Mouse (Mus musculus) liver, postnatal 0 days (tissue): ENCODE data around the gene Adam19. TPM values are rescaled to one million over a fixed set of nuclear protein-coding genes. Genes with fewer than 3 reads are reported as not detected.
A peak's percentile ranks its signal among the peaks of the same experiment; 100 is the strongest.

Experiments used
- ATAC-seq: fragments of 200-750 bp; cut with Nextera tagmentation; 2 replicates; pipeline ENCODE4 v1.8.0; 2017; ENCODE audit warnings: mild to moderate bottlenecking, moderate library complexity
- DNase-seq: peaks from one replicate; pipeline ENCODE4 v3.0.0-alpha.2; 2016
- H3K27ac ChIP-seq: fragments of 300-500 bp; sonication (generic); 2 replicates; pipeline ENCODE4 v1.5.1; 2014; ENCODE audit warnings: antibody characterized with exemption, moderate library complexity, mild to moderate bottlenecking, low read depth
- H3K27me3 ChIP-seq: fragments of 300-500 bp; sonication (generic); 2 replicates; pipeline ENCODE4 v1.6.1; 2014; ENCODE audit warnings: low read length, control low read depth, mixed read lengths; ENCODE audit not compliant: insufficient read depth
- H3K36me3 ChIP-seq: fragments of 300-500 bp; sonication (generic); replicated peaks from 2 replicates; pipeline ENCODE4 v1.6.1; 2014; ENCODE audit warnings: mild to moderate bottlenecking, control low read depth, low read length, moderate library complexity, mixed read lengths; ENCODE audit not compliant: insufficient read depth
- H3K4me1 ChIP-seq: fragments of 300-500 bp; sonication (generic); 2 replicates; pipeline ENCODE4 v1.6.1; 2014; ENCODE audit warnings: antibody characterized with exemption, mild to moderate bottlenecking, control low read depth; ENCODE audit not compliant: insufficient read depth
- H3K4me2 ChIP-seq: fragments of 300-500 bp; sonication (generic); 2 replicates; pipeline ENCODE4 v1.6.1; 2014; ENCODE audit warnings: low read depth, mild to moderate bottlenecking, low read length, moderate library complexity, mixed read lengths
- H3K4me3 ChIP-seq: fragments of 300-500 bp; sonication (generic); 2 replicates; pipeline ENCODE4 v1.5.1; 2014; ENCODE audit warnings: low read depth, low read length
- H3K9ac ChIP-seq: fragments of 300-500 bp; sonication (generic); replicated peaks from 2 replicates; pipeline ENCODE4 v1.6.1; 2014; ENCODE audit warnings: mild to moderate bottlenecking, moderate library complexity
- H3K9me3 ChIP-seq: fragments of 300-500 bp; sonication (generic); 2 replicates; pipeline ENCODE4 v1.6.1; 2016; ENCODE audit warnings: mild to moderate bottlenecking, control low read depth, low read length, mixed read lengths
- CTCF ChIP-seq: sonication (generic); IDR thresholded peaks from 2 replicates; pipeline ENCODE4 v1.5.1; 2016; ENCODE audit warnings: antibody characterized with exemption, low read depth
- EP300 ChIP-seq: IDR thresholded peaks from 2 replicates; pipeline ENCODE4 v1.6.1; 2016; ENCODE audit warnings: antibody characterized with exemption, low read depth, mild to moderate bottlenecking
- WGBS: fragments of 180-500 bp; shearing (Covaris S2); extraction: QIAGEN DNeasy Blood & Tissue Kit; methylation state at CpG from one replicate; pipeline ENCODE4 v1.1.7; 2014; ENCODE audit not compliant: insufficient replicate concordance; 5-methylcytosine and 5-hydroxymethylcytosine counted together
- polyA plus RNA-seq: library from polyadenylated mRNA; unstranded; fragments of >200 nt; fragmentation: Nextera tagmentation; extraction: Ambion mirVana; gene quantifications from 2 replicates; pipeline ENCODE4 v1.2.1, GENCODE M21; 2015

Gene Adam19
- polyA plus RNA-seq, 1 experiment from 2014 or later = 1.0 TPM

GRCm38 (mm10) chr11:46070789-46071188, 15.0 kb downstream of the Adam19 start:
- DNase-seq (no peak), ATAC-seq (no peak)
- Histone ChIP-seq H3K9me3 (no peaks in the 10 kb centered on the region), H3K27me3 (no peaks in the 10 kb centered on the region), H3K4me3 (no peak overlapping the region), H3K36me3 (no peaks in the 10 kb centered on the region), H3K9ac (no peak overlapping the region), H3K4me2 (no peak overlapping the region), H3K27ac (no peak overlapping the region), H3K4me1 (peaks cover 20% of the 10 kb centered on the region)
- TF ChIP-seq EP300 (no peak), CTCF (peak; percentile 40; the same call in 1 of the 2 replicates)
- WGBS = 57% methylated on average over 8 of the region's 8 CpGs

DNA sequence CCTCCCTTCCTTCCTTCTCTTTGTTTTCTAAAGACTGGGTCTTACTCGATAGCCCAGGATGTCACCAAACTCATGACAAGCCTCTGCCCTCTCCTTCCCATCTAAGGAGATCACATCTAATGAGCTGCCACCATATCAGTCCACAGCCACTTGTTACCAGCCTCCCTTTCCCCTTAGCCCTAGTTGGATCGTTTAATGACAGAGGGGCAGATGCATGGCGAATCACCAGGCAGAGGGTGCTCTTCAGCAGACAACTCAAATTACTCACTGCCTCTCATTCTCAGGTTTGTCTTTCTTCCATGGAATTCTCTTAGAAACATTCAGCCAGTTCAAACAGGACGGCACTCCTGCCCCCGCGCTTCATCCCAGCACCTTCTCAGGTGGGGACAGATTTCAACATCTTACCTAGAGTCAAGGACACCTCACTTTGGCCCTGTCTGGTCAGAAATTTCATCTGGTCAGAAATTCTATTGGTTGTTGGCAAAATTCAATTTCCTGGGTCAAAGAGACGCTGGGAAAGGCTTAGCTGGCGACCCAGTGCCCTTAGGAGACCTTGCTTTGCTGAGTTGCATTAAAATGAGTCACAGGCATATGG, 16.8 kb downstream of the Adam19 start:
- ATAC-seq (no peak), DNase-seq (no peak)
- Histone ChIP-seq H3K36me3 (no peaks in the 10 kb centered on the region; the same call in 1 of the 2 replicates), H3K9ac (no peak overlapping the region), H3K4me3 (no peak overlapping the region), H3K27me3 (no peaks in the 10 kb centered on the region), H3K27ac (peak overlapping the region; percentile 22; the same call in 1 of the 2 replicates), H3K9me3 (no peaks in the 10 kb centered on the region), H3K4me1 (peaks cover 30% of the 10 kb centered on the region), H3K4me2 (no peak overlapping the region)
- WGBS = 68% methylated on average over 8 of the region's 8 CpGs
- no peak for TF ChIP-seq EP300
- TF ChIP-seq CTCF = no peak

GRCm38 (mm10) chr11:46073061-46073849, 17.5 kb downstream of the Adam19 start:
- Histone ChIP-seq H3K27me3 (no peaks in the 10 kb centered on the region), H3K4me2 (no peak overlapping the region), H3K27ac (no peak overlapping the region), H3K36me3 (no peaks in the 10 kb centered on the region; the same call in 1 of the 2 replicates), H3K4me1 (peaks cover 36% of the 10 kb centered on the region), H3K4me3 (no peak overlapping the region), H3K9me3 (no peaks in the 10 kb centered on the region), H3K9ac (no peak overlapping the region)
- TF ChIP-seq CTCF = no peak
- TF ChIP-seq EP300 = no peak
- WGBS = 83% methylated on average over 15 of the region's 15 CpGs
- DNase-seq (no peak), ATAC-seq (no peak)

DNA sequence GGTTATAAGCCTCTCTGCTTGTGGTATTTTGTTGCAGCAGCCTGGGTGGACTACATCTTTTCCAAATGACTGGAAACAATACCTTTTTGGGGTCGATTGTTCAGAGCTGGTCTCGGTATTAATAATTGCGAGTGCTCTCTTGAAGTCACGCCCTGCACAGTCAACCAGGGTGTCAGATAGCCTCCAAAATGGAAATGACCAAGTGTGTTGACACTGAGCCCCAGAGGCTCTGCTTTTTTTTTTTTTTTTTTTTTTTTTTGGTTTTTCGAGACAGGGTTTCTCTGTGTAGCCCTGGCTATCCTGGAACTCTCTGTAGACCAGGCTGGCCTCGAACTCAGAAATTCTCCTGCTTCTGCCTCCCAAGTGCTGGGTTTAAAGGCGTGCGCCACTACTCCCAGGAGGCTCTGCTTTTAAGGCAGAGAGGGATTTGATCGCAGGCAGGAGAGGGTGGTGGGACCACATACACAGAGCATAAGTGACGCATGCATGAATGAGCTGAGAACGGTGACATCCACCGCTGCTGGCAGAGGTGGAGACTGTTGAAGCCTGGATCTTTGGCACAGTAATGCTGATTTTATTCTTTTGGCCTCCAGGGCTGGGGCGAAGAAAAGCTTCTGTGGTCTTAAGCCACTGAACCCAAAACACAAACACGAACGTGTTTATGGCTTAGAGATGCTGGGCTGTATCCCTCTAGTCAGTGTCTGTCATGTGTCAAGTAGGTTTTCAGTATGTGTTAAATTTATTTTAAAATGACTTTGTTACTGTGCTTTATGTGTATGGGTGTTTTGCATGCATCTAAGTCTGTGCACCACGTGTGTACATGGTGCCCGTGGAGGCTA, 18.3 kb downstream of the Adam19 start:
- no peak for TF ChIP-seq CTCF
- no peak for TF ChIP-seq EP300
- no peak overlapping the region for H3K4me3 ChIP-seq
- 88% methylated on average over 17 of the region's 17 CpGs for WGBS
- DNase-seq (no peak), ATAC-seq (no peak)
- H3K27ac ChIP-seq = no peak overlapping the region
- no peak overlapping the region for H3K4me2 ChIP-seq
- H3K9ac ChIP-seq = no peak overlapping the region
- no peaks in the 10 kb centered on the region for H3K9me3 ChIP-seq
- no peaks in the 10 kb centered on the region; the same call in 1 of the 2 replicates for H3K36me3 ChIP-seq
- no peaks in the 10 kb centered on the region for H3K27me3 ChIP-seq
- H3K4me1 ChIP-seq = peaks cover 42% of the 10 kb centered on the region

DNA sequence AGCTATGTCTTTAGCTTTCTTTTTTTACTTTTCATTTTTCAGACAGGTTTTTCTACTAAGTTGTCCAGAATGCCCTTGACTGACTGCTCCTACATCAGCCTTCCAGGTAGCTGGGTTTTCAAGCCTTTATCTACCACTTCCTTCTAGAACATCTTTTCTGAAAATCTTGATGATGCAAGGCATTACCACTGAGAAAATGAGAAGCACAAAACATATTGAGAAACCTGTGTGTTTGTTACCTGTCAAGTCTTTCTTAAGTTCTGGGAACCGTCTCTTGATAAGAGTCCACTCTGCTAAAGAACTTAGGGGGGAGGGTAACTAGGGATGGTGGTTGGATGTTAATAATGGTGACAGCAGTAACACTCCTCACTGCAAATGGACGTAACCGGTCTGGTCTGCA, 19.7 kb downstream of the Adam19 start:
- no peak overlapping the region for H3K4me2 ChIP-seq
- DNase-seq (no peak), ATAC-seq (no peak)
- H3K27ac ChIP-seq = peak overlapping the region; percentile 90; the same call in 1 of the 2 replicates
- no peaks in the 10 kb centered on the region; the same call in 1 of the 2 replicates for H3K36me3 ChIP-seq
- no peak overlapping the region for H3K4me3 ChIP-seq
- H3K4me1 ChIP-seq = peaks cover 43% of the 10 kb centered on the region
- H3K9me3 ChIP-seq = no peaks in the 10 kb centered on the region
- no peaks in the 10 kb centered on the region for H3K27me3 ChIP-seq
- WGBS = 69% methylated on average over 3 of the region's 3 CpGs
- TF ChIP-seq CTCF = no peak
- no peak for TF ChIP-seq EP300
- H3K9ac ChIP-seq = no peak overlapping the region
